Mouse (Mus musculus) liver, embryonic 14.5 days (tissue): ENCODE results near the gene Dok7.

Source experiments
- CTCF ChIP-seq: IDR thresholded peaks from 2 replicates; pipeline ENCODE4 v1.5.1; 2016; ENCODE audit warnings: antibody characterized with exemption, low read depth, control low read depth
- EP300 ChIP-seq: IDR thresholded peaks from 2 replicates; pipeline ENCODE4 v1.6.1; 2016; ENCODE audit warnings: antibody characterized with exemption, low read depth

DNA sequence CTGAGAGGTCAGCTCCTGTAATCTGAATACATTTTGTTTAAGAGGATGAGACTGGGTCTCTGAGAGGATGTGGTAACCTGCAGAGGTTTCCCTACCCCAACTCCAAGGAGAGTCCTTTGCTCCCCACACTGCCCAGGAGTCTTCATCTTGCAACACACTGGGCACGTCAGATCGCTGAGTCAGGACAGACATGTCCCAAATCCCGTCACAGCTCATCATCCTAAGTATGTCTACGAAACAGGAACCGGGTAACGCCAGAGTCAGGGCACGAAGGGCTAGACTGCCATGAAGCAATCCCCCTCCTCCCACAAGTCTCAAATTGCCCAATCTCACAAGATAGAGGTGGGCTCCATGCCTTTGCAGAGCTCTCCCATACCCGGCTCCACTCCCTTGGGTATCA is 46.5 kb downstream of the Dok7 start:
- TF ChIP-seq CTCF: no peak
- TF ChIP-seq EP300: no peak
